Mouse (Mus musculus): Measurements from ENCODE around the gene Fgfr2.

- TF ChIP-seq CTCF (conservative IDR thresholded peaks at IDR 0.05; ENCODE audit: insufficient read depth, insufficient read length, low read depth, low read length) (no peak), POLR2A (IDR thresholded peaks at IDR 0.05; ENCODE audit: low read depth, low read length) (no peak)
Measured at GRCm38 (mm10) chr7:132258817-132259216, 864.3 kb downstream of the Fgfr2 start.

Measured in kidney, adult 2 months (tissue).